Mouse (Mus musculus) layer of hippocampus, postnatal 25 days (tissue): ENCODE measurements around the gene Mill2. TPM values are rescaled to one million over a fixed set of nuclear protein-coding genes. Genes with fewer than 3 reads are reported as not detected.

Experiments
- DNase-seq, 2 experiments: peaks; one replicate each; pipeline ENCODE4 v3.0.0; 2022; ENCODE audit warnings: mixed read lengths in 2 of 2, low spot score in 1 of 2; ENCODE audit errors: extremely low spot score in 1 of 2
- total RNA-seq, 2 experiments: library from RNA; stranded (reverse); gene quantifications; 2 replicates each; pipeline ENCODE4 v1.2.3; 2021

Gene Mill2
- total RNA-seq, 2 experiments from 2014 or later, result 1.9 to 2.2 TPM

- no peak for DNase-seq
Observed at GRCm38 (mm10) chr7:18872816-18873215, 33.0 kb downstream of the Mill2 start.

- peak; percentile 54 to 67 for DNase-seq
Observed at GRCm38 (mm10) chr7:18873253-18873652, 33.5 kb downstream of the Mill2 start.

- no peak for DNase-seq
Observed at GRCm38 (mm10) chr7:18875372-18875771, 35.6 kb downstream of the Mill2 start.

- no peak for DNase-seq
Observed at GRCm38 (mm10) chr7:18878691-18879090, 38.9 kb downstream of the Mill2 start.

- DNase-seq, result no peak
Observed at GRCm38 (mm10) chr7:18883991-18884744, 44.4 kb downstream of the Mill2 start.

- DNase-seq, result no peak
Observed at GRCm38 (mm10) chr7:18884745-18885422, 45.1 kb downstream of the Mill2 start.

GRCm38 (mm10) chr7:18886963-18887362 lies 47.2 kb downstream of the Mill2 start:
- no peak for DNase-seq

- no peak for DNase-seq
Observed at GRCm38 (mm10) chr7:18890848-18891247, 51.1 kb downstream of the Mill2 start.

GRCm38 (mm10) chr7:18891872-18892599 lies 52.3 kb downstream of the Mill2 start:
- DNase-seq, result peak; percentile 84 to 87

- DNase-seq, result no peak
Observed at GRCm38 (mm10) chr7:18893009-18893408, 53.2 kb downstream of the Mill2 start.

GRCm38 (mm10) chr7:18893651-18894430 lies 54.1 kb downstream of the Mill2 start:
- peak in 1 of 2 experiments; percentile 39 for DNase-seq

- DNase-seq, result peak; percentile 38 to 59
Observed at GRCm38 (mm10) chr7:18896536-18896935, 56.8 kb downstream of the Mill2 start.

GRCm38 (mm10) chr7:18900513-18900912 lies 60.7 kb downstream of the Mill2 start:
- no peak for DNase-seq

GRCm38 (mm10) chr7:18902486-18902885 lies 62.7 kb downstream of the Mill2 start:
- no peak for DNase-seq

GRCm38 (mm10) chr7:18904971-18905370 lies 65.2 kb downstream of the Mill2 start:
- no peak for DNase-seq

GRCm38 (mm10) chr7:18909797-18910196 lies 70.0 kb downstream of the Mill2 start:
- no peak for DNase-seq

GRCm38 (mm10) chr7:18910241-18910831 lies 70.6 kb downstream of the Mill2 start, which contains the start of gene Ccdc61:
Gene Ccdc61, minus strand, starts transcription at chr7:18910415.
- DNase-seq, result peak; percentile 92 to 93
